Mouse (Mus musculus) gastrocnemius, adult 2 months (tissue): Measurements from ENCODE around the gene Reps2. TPM values are rescaled to one million over a fixed set of nuclear protein-coding genes. Genes with fewer than 3 reads are reported as not detected.
A peak's percentile ranks its signal among the peaks of the same experiment; 100 is the strongest.

Experiments used
- DNase-seq: peaks from one replicate; pipeline ENCODE4 v3.0.0; 2022
- H3K27ac ChIP-seq: fragments of 200-600 bp; 2 replicates; pipeline ENCODE4 v1.8.1; 2022; ENCODE audit warnings: mild to moderate bottlenecking
- H3K4me3 ChIP-seq: fragments of 200-600 bp; 2 replicates; pipeline ENCODE4 v1.8.1; 2022; ENCODE audit warnings: mild to moderate bottlenecking, moderate library complexity
- CTCF ChIP-seq: fragments of 200-600 bp; IDR thresholded peaks from 2 replicates; pipeline ENCODE4 v1.8.1; 2022; ENCODE audit warnings: antibody characterized with exemption, mild to moderate bottlenecking, moderate library complexity
- intact Hi-C: fragments of 180-260 bp; cut with DNase I; formaldehyde crosslinking; loops from one replicate; pipeline ENCODE4 v1.15.1; 2025
- total RNA-seq, 2 experiments: library from RNA; stranded (reverse); gene quantifications; 2 replicates each; pipeline ENCODE4 v1.2.3; 2021

The Reps2 gene
- total RNA-seq, 2 experiments from 2014 or later, result 0.92 to 0.95 TPM

- intact Hi-C loops, result no loop called here
- DNase-seq, result no peak
- H3K27ac ChIP-seq, result no peak overlapping the region
- no peak overlapping the region for H3K4me3 ChIP-seq
- TF ChIP-seq CTCF, result no peak
These were observed 138.3 kb downstream of the Reps2 start for GRCm38 (mm10) chrX:162505186-162505585.

- no peak for TF ChIP-seq CTCF
- no peak overlapping the region for H3K4me3 ChIP-seq
- DNase-seq, result no peak
- H3K27ac ChIP-seq, result no peak overlapping the region
- intact Hi-C loops, result no loop called here
These were observed 140.0 kb downstream of the Reps2 start for GRCm38 (mm10) chrX:162503436-162503835.

GRCm38 (mm10) chrX:162500962-162501361 lies 142.5 kb downstream of the Reps2 start:
- intact Hi-C loops, result no loop called here
- TF ChIP-seq CTCF, result no peak

DNA sequence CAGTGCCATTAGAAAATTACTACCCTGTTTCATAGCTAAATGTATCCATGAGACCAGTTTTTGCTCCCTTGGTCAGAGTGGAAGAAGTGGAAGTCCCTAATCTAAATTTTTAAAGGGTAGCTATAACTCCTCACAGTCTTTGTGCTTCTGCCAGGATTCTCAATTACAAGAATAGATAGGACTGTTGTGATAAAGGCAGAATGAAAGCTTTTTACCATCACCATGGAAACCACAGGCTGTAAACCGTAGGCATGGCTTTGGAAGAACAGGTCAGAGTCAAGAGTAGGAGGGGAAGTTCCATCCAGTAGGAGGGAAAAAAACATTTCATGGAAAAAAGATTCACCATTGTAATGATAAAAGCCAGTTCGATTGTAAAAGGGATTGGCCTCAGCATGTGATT lies 147.0 kb downstream of the Reps2 start:
- H3K27ac ChIP-seq, result no peak overlapping the region
- no peak for TF ChIP-seq CTCF
- H3K4me3 ChIP-seq, result no peak overlapping the region
- intact Hi-C loops, result no loop called here
- DNase-seq, result no peak

More at GRCm38 (mm10) chrX:162500962-162501361, 142.5 kb downstream of the Reps2 start:
- no peak overlapping the region for H3K27ac ChIP-seq
- H3K4me3 ChIP-seq, result no peak overlapping the region
- no peak for DNase-seq

DNA sequence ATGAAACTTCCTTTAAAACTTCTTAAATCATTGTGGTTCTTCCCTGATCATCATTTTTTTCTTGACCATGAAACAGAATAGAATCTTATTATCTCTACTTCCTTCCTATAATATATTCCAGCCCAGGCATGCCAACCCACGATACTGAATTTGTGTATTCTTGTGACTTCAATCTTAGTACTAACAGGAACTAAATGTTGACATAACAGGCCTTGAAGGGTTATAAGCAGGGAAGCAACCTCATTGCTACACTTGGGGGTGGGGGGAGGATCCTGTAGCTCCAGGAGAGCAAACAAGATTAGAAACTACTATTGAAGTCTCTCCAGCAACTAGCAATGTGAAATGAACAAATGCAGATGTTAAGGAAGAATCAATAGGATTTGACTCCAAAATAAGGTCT lies 154.8 kb downstream of the Reps2 start:
- intact Hi-C loops, result no loop called here
- no peak for DNase-seq
- TF ChIP-seq CTCF, result no peak
- no peak overlapping the region for H3K27ac ChIP-seq
- H3K4me3 ChIP-seq, result no peak overlapping the region

- no peak overlapping the region for H3K4me3 ChIP-seq
- no peak for TF ChIP-seq CTCF
- DNase-seq, result no peak
- no peak overlapping the region for H3K27ac ChIP-seq
- intact Hi-C loops, result no loop called here
These were observed 155.7 kb downstream of the Reps2 start for GRCm38 (mm10) chrX:162487734-162488133.

GRCm38 (mm10) chrX:162470213-162470612 lies 173.2 kb downstream of the Reps2 start:
- no peak for TF ChIP-seq CTCF
- Histone ChIP-seq H3K4me3 (no peak overlapping the region), H3K27ac (no peak overlapping the region)
- intact Hi-C loops, result no loop called here
- no peak for DNase-seq

- no peak for DNase-seq
- intact Hi-C loops, result no loop called here
- H3K27ac ChIP-seq, result no peak overlapping the region
- H3K4me3 ChIP-seq, result no peak overlapping the region
- no peak for TF ChIP-seq CTCF
These were observed 181.3 kb downstream of the Reps2 start for GRCm38 (mm10) chrX:162462156-162462555.

- TF ChIP-seq CTCF, result no peak
- H3K27ac ChIP-seq, result no peak overlapping the region
- DNase-seq, result no peak
- H3K4me3 ChIP-seq, result no peak overlapping the region
- intact Hi-C loops, result no loop called here
These were observed 187.0 kb downstream of the Reps2 start for GRCm38 (mm10) chrX:162456445-162456844.

GRCm38 (mm10) chrX:162455364-162455763 lies 188.1 kb downstream of the Reps2 start:
- Histone ChIP-seq H3K4me3 (no peak overlapping the region), H3K27ac (no peak overlapping the region)
- TF ChIP-seq CTCF, result no peak
- intact Hi-C loops, result no loop called here
- no peak for DNase-seq

DNA sequence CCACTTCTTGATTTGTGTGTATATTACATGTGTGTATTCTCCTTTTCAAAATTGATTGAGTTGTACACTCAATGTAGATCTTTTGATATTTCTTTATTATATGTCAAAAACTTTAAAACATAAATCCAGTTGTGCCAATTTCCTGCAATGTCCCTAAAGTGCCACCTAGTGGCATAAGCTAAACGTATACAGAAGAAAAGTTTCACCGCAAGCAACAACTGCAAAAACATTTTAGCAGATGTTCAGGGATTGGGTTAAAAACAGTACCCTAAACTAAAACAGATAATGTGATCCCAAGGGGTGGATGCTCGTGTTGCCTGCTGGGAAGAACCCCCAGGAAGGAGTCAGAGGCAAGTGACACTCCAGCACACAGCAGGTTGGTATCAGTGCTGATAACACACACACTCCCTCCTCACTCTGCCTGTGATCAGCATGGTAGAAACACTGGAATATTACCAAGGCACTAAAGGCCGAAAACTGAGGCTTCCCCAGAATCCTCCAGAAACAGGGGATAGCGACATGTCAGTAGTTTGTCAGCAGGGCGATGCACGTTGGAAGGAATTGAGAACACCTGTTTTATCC lies 189.5 kb downstream of the Reps2 start:
- intact Hi-C loops, result loop anchor here (2.0 kb wide), 1 partner anchor 293 kb away; no protein-coding TSS in a partner anchor
- TF ChIP-seq CTCF, result peak; percentile 57
- no peak for DNase-seq

GRCm38 (mm10) chrX:162452642-162453041 lies 190.8 kb downstream of the Reps2 start:
- intact Hi-C loops, result loop anchor here (2.0 kb wide), 1 partner anchor 292 kb away; no protein-coding TSS in a partner anchor
- Histone ChIP-seq H3K27ac (no peak overlapping the region), H3K4me3 (no peak overlapping the region)
- no peak for TF ChIP-seq CTCF
- DNase-seq, result no peak

More for the DNA sequence above, 189.5 kb downstream of the Reps2 start:
- Histone ChIP-seq H3K27ac (no peak overlapping the region), H3K4me3 (no peak overlapping the region)

DNA sequence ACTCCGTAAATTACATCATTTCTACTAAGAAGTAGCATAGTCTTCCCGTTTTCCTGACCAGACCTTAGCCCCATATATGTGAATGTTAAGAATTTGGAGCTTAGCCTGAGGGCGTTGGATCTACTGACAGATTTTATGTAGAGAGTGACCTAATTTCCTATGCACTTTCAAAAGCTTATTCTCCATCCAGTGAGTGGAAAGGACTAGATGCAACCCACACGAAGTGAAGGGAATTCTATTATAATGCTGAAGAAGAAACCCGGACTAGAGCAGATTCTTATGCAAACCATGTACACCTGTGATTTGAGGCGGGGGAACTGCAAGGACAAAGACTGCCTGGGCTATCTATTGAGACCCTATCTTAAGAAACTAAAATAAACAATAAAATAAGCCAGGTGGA lies 195.5 kb downstream of the Reps2 start:
- H3K27ac ChIP-seq, result no peak overlapping the region

DNA sequence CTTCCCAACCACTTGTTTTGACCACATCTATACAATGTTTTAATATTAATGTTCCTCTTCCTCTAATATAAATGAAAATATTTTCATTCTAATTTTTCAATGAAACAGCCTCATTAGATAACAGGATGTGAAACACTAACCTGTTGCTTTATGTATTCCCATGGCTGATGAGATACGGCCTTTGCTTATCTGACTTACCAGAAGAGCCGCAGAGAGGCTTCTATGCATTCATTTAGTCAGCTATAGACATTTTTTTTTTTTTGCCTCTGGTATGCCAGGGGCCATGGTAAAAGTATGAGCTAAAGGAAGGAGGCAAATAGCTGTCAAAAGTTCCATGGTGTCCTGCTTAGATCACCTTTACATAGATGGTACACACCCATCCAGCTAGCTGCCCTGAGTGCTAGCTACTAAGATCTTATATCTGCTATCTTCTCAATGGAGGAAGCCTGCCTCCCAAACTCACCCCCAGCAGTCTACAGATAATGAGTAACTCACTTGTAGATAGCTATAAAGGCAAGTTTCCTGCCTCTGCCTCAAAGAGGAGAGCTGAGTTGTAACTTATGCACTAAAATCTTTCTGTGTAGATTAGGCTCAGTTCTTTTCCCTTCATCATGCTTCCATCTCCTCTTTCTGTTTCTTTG lies 196.7 kb downstream of the Reps2 start:
- no peak for TF ChIP-seq CTCF
- Histone ChIP-seq H3K4me3 (no peak overlapping the region), H3K27ac (no peak overlapping the region)
- intact Hi-C loops, result no loop called here
- no peak for DNase-seq

More for the DNA sequence above, 195.5 kb downstream of the Reps2 start:
- no peak overlapping the region for H3K4me3 ChIP-seq
- no peak for TF ChIP-seq CTCF
- intact Hi-C loops, result no loop called here
- no peak for DNase-seq
